Mouse (Mus musculus): ENCODE measurements around the gene Pfkm. TPM values are rescaled to one million over a fixed set of nuclear protein-coding genes. Genes with fewer than 3 reads are reported as not detected.

Pfkm gene
- polyA plus RNA-seq (2015; fragmentation: Nextera tagmentation; extraction: Ambion mirVana), result 38.7 and 44.6 TPM in 2 replicates

- H3K4me3 ChIP-seq (replicated peaks), result peak within 1 kb of the TSS; percentile 98
- WGBS, result under 1% methylated on average over 29 of the region's 30 CpGs
- H3K4me1 ChIP-seq, result peaks cover 16% of the 10 kb centered on the region
- no peaks in the 10 kb centered on the region for H3K27me3 ChIP-seq
- ATAC-seq (replicated peaks; ENCODE audit: low FRiP score), result no peak
- no peaks in the 10 kb centered on the region for H3K9me3 ChIP-seq (replicated peaks)
- H3K9ac ChIP-seq, result peak within 1 kb of the TSS; percentile 93
- peak within 1 kb of the TSS; percentile 100 for H3K27ac ChIP-seq
- peaks cover 10% of the 10 kb centered on the region for H3K36me3 ChIP-seq
- H3K4me2 ChIP-seq, result peak within 1 kb of the TSS; percentile 70
These were observed at the start of gene Pfkm for GRCm38 (mm10) chr15:98092372-98093120. TSS of gene Pfkm (plus strand) at chr15:98092589.

DNA sequence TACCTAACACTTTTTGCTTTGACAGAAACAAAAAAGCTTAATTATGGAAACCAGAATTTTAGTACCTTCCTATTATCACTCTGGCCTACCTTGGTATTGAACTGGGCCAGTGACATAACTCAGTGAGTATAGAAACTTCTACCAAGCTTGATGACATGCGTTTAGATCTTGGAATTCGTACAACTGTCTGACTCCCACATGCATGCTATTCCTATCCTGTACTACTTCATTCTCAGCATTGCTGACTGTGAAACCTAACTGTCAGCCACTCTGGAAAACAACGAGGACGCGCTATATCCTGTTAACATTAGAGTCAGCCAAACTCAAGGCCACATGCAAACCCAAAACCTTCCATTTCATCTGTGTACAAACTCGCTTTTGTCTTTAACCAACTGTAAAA, 48.4 kb upstream of the Pfkm start:
- ATAC-seq (replicated peaks; ENCODE audit: low FRiP score), result no peak
- 91% methylated on average over 6 of the region's 6 CpGs for WGBS
- peaks cover 97% of the 10 kb centered on the region for H3K36me3 ChIP-seq
- H3K9ac ChIP-seq, result no peak overlapping the region
- H3K27me3 ChIP-seq, result no peaks in the 10 kb centered on the region
- H3K27ac ChIP-seq, result no peak overlapping the region
- H3K4me3 ChIP-seq (replicated peaks), result no peak overlapping the region
- no peaks in the 10 kb centered on the region for H3K4me1 ChIP-seq
- no peak overlapping the region for H3K4me2 ChIP-seq
- no peaks in the 10 kb centered on the region for H3K9me3 ChIP-seq (replicated peaks)

- Histone ChIP-seq H3K4me3 (replicated peaks) (no peak overlapping the region), H3K4me1 (no peaks in the 10 kb centered on the region), H3K27me3 (no peaks in the 10 kb centered on the region), H3K9ac (no peak overlapping the region), H3K9me3 (replicated peaks) (no peaks in the 10 kb centered on the region), H3K27ac (no peak overlapping the region), H3K36me3 (peaks cover 97% of the 10 kb centered on the region), H3K4me2 (no peak overlapping the region)
- 94% methylated on average over 5 of the region's 5 CpGs for WGBS
- ATAC-seq (replicated peaks; ENCODE audit: low FRiP score), result no peak
These were observed 48.0 kb upstream of the Pfkm start for GRCm38 (mm10) chr15:98044387-98044786.

DNA sequence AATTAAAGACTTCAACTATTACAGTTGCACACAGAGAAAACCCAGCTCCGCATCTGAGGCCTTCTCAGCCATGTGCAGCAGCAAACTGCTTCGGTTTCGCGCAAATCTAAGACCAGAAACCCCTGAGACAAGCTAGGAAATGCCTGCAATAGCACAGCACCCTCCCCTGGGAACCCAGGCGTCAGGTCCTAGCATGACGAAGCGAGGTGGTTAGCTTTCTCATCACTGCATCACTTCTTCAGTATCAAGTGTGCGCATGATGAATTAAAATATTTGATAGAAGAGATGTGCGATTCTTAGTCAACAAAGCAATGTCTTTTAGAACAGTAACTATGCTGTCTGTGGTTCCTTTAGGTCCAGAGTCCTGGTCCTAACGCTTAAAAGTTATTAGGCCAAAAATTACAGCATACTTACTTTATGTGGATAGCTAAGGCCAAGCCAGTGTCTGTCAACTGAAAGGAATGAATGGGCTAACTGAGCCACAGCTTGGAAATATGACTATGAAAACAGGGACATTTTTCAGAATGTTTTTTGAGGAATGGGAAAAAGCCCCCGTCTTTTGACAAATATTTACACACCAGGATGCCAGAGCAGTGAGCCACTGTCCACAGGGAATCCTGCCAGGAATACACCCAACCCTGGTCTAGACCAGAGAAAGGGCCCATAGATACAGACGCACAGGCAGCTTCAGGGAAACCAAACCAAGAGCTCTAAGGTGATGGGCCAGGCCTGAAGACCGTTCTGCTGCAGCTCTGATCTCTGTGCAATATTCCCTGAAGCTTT, 43.3 kb upstream of the Pfkm start:
- no peak for ATAC-seq (replicated peaks; ENCODE audit: low FRiP score)
- H3K4me2 ChIP-seq, result no peak overlapping the region
- H3K4me3 ChIP-seq (replicated peaks), result no peak overlapping the region
- H3K36me3 ChIP-seq, result peaks cover 93% of the 10 kb centered on the region
- no peak overlapping the region for H3K27ac ChIP-seq
- no peak overlapping the region for H3K9ac ChIP-seq
- H3K9me3 ChIP-seq (replicated peaks), result no peaks in the 10 kb centered on the region
- 91% methylated on average over 13 of the region's 13 CpGs for WGBS
- H3K4me1 ChIP-seq, result 0 out of 2 replicates have a peak, but pooled peaks cover 4% of the 10 kb centered on the region
- no peaks in the 10 kb centered on the region for H3K27me3 ChIP-seq

GRCm38 (mm10) chr15:98051685-98052084, 40.7 kb upstream of the Pfkm start:
- no peak for ATAC-seq (replicated peaks; ENCODE audit: low FRiP score)
- no peak overlapping the region for H3K4me2 ChIP-seq
- 92% methylated on average over 5 of the region's 5 CpGs for WGBS
- no peak overlapping the region for H3K9ac ChIP-seq
- no peak overlapping the region for H3K4me3 ChIP-seq (replicated peaks)
- no peak overlapping the region for H3K27ac ChIP-seq
- H3K4me1 ChIP-seq, result 0 out of 2 replicates have a peak, but pooled peaks cover 4% of the 10 kb centered on the region
- H3K9me3 ChIP-seq (replicated peaks), result no peaks in the 10 kb centered on the region
- H3K27me3 ChIP-seq, result no peaks in the 10 kb centered on the region
- peaks cover 88% of the 10 kb centered on the region for H3K36me3 ChIP-seq

DNA sequence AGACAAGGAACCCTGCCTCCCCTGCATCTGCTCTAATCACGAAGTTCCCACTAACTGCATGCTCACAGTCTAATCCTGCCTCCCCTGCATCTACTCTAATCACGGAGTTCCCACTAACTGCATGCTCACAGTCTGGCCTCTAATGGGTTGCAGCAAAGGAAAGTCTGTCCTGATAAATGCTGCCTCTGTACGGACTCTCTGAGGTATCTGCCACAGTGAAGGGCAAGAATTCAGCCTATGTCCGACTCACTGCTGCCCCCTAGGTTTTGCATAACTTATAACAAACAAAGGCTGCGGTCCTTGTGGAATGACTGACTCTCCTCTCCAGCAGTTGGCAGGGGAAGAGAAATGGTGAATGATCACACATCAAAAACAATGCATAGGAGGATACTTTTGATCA, 37.1 kb upstream of the Pfkm start:
- 44% methylated on average over 5 of the region's 5 CpGs for WGBS
- no peaks in the 10 kb centered on the region for H3K27me3 ChIP-seq
- ATAC-seq (replicated peaks; ENCODE audit: low FRiP score), result no peak
- H3K36me3 ChIP-seq, result peaks cover 79% of the 10 kb centered on the region
- no peak overlapping the region for H3K27ac ChIP-seq
- no peak overlapping the region for H3K9ac ChIP-seq
- H3K9me3 ChIP-seq (replicated peaks), result no peaks in the 10 kb centered on the region
- 0 out of 2 replicates have a peak, but pooled peaks cover 4% of the 10 kb centered on the region for H3K4me1 ChIP-seq
- H3K4me2 ChIP-seq, result no peak overlapping the region
- H3K4me3 ChIP-seq (replicated peaks), result no peak overlapping the region

- no peak for ATAC-seq (replicated peaks; ENCODE audit: low FRiP score)
- Histone ChIP-seq H3K4me1 (no peaks in the 10 kb centered on the region), H3K4me3 (replicated peaks) (no peak overlapping the region), H3K36me3 (peaks cover 88% of the 10 kb centered on the region), H3K9ac (no peak overlapping the region), H3K4me2 (no peak overlapping the region), H3K9me3 (replicated peaks) (no peaks in the 10 kb centered on the region), H3K27ac (no peak overlapping the region), H3K27me3 (no peaks in the 10 kb centered on the region)
- WGBS, result 85% methylated on average over 5 of the region's 5 CpGs
These were observed 26.5 kb upstream of the Pfkm start for GRCm38 (mm10) chr15:98065881-98066280.

DNA sequence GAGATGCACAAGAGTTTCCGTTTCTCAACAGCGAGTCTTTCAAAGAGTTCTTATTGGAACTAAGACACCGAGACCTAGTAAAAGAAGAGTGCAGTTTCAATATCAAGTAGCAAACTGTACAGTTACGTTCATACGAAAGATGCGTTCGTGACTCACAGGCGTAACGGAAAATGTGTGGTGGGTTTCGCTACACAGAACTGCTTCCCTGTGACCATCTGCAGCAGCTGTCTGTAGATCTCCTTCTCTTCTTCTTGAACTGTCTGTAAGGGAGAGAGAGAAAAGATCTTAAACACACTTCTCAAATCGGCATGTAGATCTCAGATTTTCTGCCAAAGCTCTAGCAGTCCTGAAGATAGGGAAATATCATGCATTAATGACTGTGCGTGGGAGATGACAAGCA, 25.8 kb upstream of the Pfkm start:
- Histone ChIP-seq H3K9ac (no peak overlapping the region), H3K27me3 (no peaks in the 10 kb centered on the region), H3K4me3 (replicated peaks) (no peak overlapping the region), H3K36me3 (peaks cover 88% of the 10 kb centered on the region), H3K4me2 (no peak overlapping the region), H3K27ac (no peak overlapping the region), H3K9me3 (replicated peaks) (no peaks in the 10 kb centered on the region), H3K4me1 (no peaks in the 10 kb centered on the region)
- WGBS, result 95% methylated on average over 12 of the region's 12 CpGs
- ATAC-seq (replicated peaks; ENCODE audit: low FRiP score), result no peak

- H3K4me2 ChIP-seq, result no peak overlapping the region
- H3K4me1 ChIP-seq, result no peaks in the 10 kb centered on the region
- H3K36me3 ChIP-seq, result peaks cover 88% of the 10 kb centered on the region
- no peaks in the 10 kb centered on the region for H3K9me3 ChIP-seq (replicated peaks)
- no peak for ATAC-seq (replicated peaks; ENCODE audit: low FRiP score)
- H3K27me3 ChIP-seq, result no peaks in the 10 kb centered on the region
- H3K9ac ChIP-seq, result no peak overlapping the region
- WGBS, result 62% methylated on average over 3 of the region's 3 CpGs
- H3K27ac ChIP-seq, result no peak overlapping the region
- H3K4me3 ChIP-seq (replicated peaks), result no peak overlapping the region
These were observed 24.9 kb upstream of the Pfkm start for GRCm38 (mm10) chr15:98067492-98067891.

- Histone ChIP-seq H3K27me3 (no peaks in the 10 kb centered on the region), H3K9ac (no peak overlapping the region), H3K4me2 (no peak overlapping the region), H3K4me3 (replicated peaks) (no peak overlapping the region), H3K4me1 (no peaks in the 10 kb centered on the region), H3K27ac (no peak overlapping the region), H3K36me3 (peaks cover 87% of the 10 kb centered on the region), H3K9me3 (replicated peaks) (no peaks in the 10 kb centered on the region)
- ATAC-seq (replicated peaks; ENCODE audit: low FRiP score), result no peak
- 85% methylated on average over 9 of the region's 9 CpGs for WGBS
These were observed 23.9 kb upstream of the Pfkm start for GRCm38 (mm10) chr15:98068506-98068905.

GRCm38 (mm10) chr15:98069566-98070245, 22.7 kb upstream of the Pfkm start:
- Histone ChIP-seq H3K36me3 (peaks cover 88% of the 10 kb centered on the region), H3K4me3 (replicated peaks) (no peak overlapping the region), H3K27ac (no peak overlapping the region), H3K9ac (no peak overlapping the region), H3K4me2 (no peak overlapping the region), H3K4me1 (no peaks in the 10 kb centered on the region), H3K9me3 (replicated peaks) (no peaks in the 10 kb centered on the region), H3K27me3 (no peaks in the 10 kb centered on the region)
- ATAC-seq (replicated peaks; ENCODE audit: low FRiP score), result no peak
- 89% methylated on average over 8 of the region's 8 CpGs for WGBS

GRCm38 (mm10) chr15:98070376-98070775, 22.0 kb upstream of the Pfkm start:
- peaks cover 88% of the 10 kb centered on the region for H3K36me3 ChIP-seq
- WGBS, result 96% methylated on average over 3 of the region's 3 CpGs
- H3K4me2 ChIP-seq, result no peak overlapping the region
- H3K27me3 ChIP-seq, result no peaks in the 10 kb centered on the region
- H3K9me3 ChIP-seq (replicated peaks), result no peaks in the 10 kb centered on the region
- H3K27ac ChIP-seq, result no peak overlapping the region
- no peak for ATAC-seq (replicated peaks; ENCODE audit: low FRiP score)
- H3K4me3 ChIP-seq (replicated peaks), result no peak overlapping the region
- no peaks in the 10 kb centered on the region for H3K4me1 ChIP-seq
- no peak overlapping the region for H3K9ac ChIP-seq
